Mouse (Mus musculus): ENCODE measurements around the gene Obp2b.

- TF ChIP-seq CTCF (IDR thresholded peaks at IDR 0.05; ENCODE audit: borderline replicate concordance, control insufficient read depth, extremely low read depth, insufficient read depth, low read length, poor library complexity) (no peak), POLR2A (IDR thresholded peaks at IDR 0.05; ENCODE audit: control insufficient read depth, extremely low read depth, insufficient read depth, low read length, poor library complexity) (no peak)
Measured at GRCm38 (mm10) chr2:25703706-25704105, 33.1 kb upstream of the Obp2b start.

Data from thymus, adult 2 months (tissue).